Mouse (Mus musculus) inflammation-experienced regulatory T-cells, adult 6 months (primary cell): ENCODE results near the gene Rbfox3. TPM values are rescaled to one million over a fixed set of nuclear protein-coding genes. Genes with fewer than 3 reads are reported as not detected.

Experiments used
- ATAC-seq: one replicate; pipeline ENCODE4 v1.8.0; 2017
- polyA plus RNA-seq, 3 experiments: library from polyadenylated mRNA; unstranded; fragments of 100-300 nt; shearing (Covaris generic); gene quantifications; one replicate each; pipeline ENCODE4 v1.2.1; 2017

Gene Rbfox3
- polyA plus RNA-seq, 3 experiments from 2014 or later, result 0.30 TPM; not detected in 2

- no peak for ATAC-seq
Observed at GRCm38 (mm10) chr11:118583573-118583972, 327.8 kb downstream of the Rbfox3 start.

GRCm38 (mm10) chr11:118581019-118581418 is 330.4 kb downstream of the Rbfox3 start:
- ATAC-seq, result no peak

- no peak for ATAC-seq
Observed at GRCm38 (mm10) chr11:118579622-118580021, 331.8 kb downstream of the Rbfox3 start.

GRCm38 (mm10) chr11:118577271-118577670 is 334.1 kb downstream of the Rbfox3 start:
- ATAC-seq, result no peak

- ATAC-seq, result no peak
Observed at GRCm38 (mm10) chr11:118576611-118577010, 334.8 kb downstream of the Rbfox3 start.

- ATAC-seq, result no peak
Observed at GRCm38 (mm10) chr11:118574418-118574817, 337.0 kb downstream of the Rbfox3 start.

GRCm38 (mm10) chr11:118573569-118573968 is 337.8 kb downstream of the Rbfox3 start:
- no peak for ATAC-seq

- ATAC-seq, result no peak
Observed at GRCm38 (mm10) chr11:118573000-118573399, 338.4 kb downstream of the Rbfox3 start.

- no peak for ATAC-seq
Observed at GRCm38 (mm10) chr11:118570164-118570563, 341.2 kb downstream of the Rbfox3 start.

- ATAC-seq, result no peak
Observed at GRCm38 (mm10) chr11:118569571-118570062, 341.8 kb downstream of the Rbfox3 start.

- ATAC-seq, result no peak
Observed at GRCm38 (mm10) chr11:118563877-118564276, 347.5 kb downstream of the Rbfox3 start.

- no peak for ATAC-seq
Observed at GRCm38 (mm10) chr11:118562847-118563246, 348.6 kb downstream of the Rbfox3 start.

- no peak for ATAC-seq
Observed at GRCm38 (mm10) chr11:118558193-118558592, 353.2 kb downstream of the Rbfox3 start.

GRCm38 (mm10) chr11:118555631-118556030 is 355.8 kb downstream of the Rbfox3 start:
- no peak for ATAC-seq

GRCm38 (mm10) chr11:118554542-118554941 is 356.9 kb downstream of the Rbfox3 start:
- no peak for ATAC-seq

- no peak for ATAC-seq
Observed at GRCm38 (mm10) chr11:118553926-118554325, 357.5 kb downstream of the Rbfox3 start.

- no peak for ATAC-seq
Observed at GRCm38 (mm10) chr11:118553001-118553400, 358.4 kb downstream of the Rbfox3 start.

- no peak for ATAC-seq
Observed at GRCm38 (mm10) chr11:118552478-118552877, 358.9 kb downstream of the Rbfox3 start.

GRCm38 (mm10) chr11:118551705-118552104 is 359.7 kb downstream of the Rbfox3 start:
- ATAC-seq, result no peak

GRCm38 (mm10) chr11:118550773-118551520 is 360.4 kb downstream of the Rbfox3 start:
- ATAC-seq, result no peak

GRCm38 (mm10) chr11:118548242-118548641 is 363.2 kb downstream of the Rbfox3 start:
- no peak for ATAC-seq

GRCm38 (mm10) chr11:118546269-118546668 is 365.1 kb downstream of the Rbfox3 start:
- ATAC-seq, result no peak

- no peak for ATAC-seq
Observed at GRCm38 (mm10) chr11:118545690-118546089, 365.7 kb downstream of the Rbfox3 start.

GRCm38 (mm10) chr11:118544564-118544963 is 366.8 kb downstream of the Rbfox3 start:
- no peak for ATAC-seq

GRCm38 (mm10) chr11:118542906-118543305 is 368.5 kb downstream of the Rbfox3 start:
- no peak for ATAC-seq
